Mouse (Mus musculus) heart, postnatal 25 days (tissue): ENCODE data around the gene Ppp1cb. TPM values are rescaled to one million over a fixed set of nuclear protein-coding genes. Genes with fewer than 3 reads are reported as not detected.

ENCODE experiments used
- DNase-seq: peaks from one replicate; pipeline ENCODE4 v3.0.0; 2022; ENCODE audit warnings: low spot score
- intact Hi-C: fragments of 180-260 bp; cut with DNase I; formaldehyde crosslinking; loops from one replicate; pipeline ENCODE4 v1.15.1; 2025
- total RNA-seq, 2 experiments: library from RNA; stranded (reverse); gene quantifications; 2 replicates each; pipeline ENCODE4 v1.2.3; 2021

Ppp1cb gene
- total RNA-seq, 2 experiments from 2014 or later = 437 to 474 TPM

DNA sequence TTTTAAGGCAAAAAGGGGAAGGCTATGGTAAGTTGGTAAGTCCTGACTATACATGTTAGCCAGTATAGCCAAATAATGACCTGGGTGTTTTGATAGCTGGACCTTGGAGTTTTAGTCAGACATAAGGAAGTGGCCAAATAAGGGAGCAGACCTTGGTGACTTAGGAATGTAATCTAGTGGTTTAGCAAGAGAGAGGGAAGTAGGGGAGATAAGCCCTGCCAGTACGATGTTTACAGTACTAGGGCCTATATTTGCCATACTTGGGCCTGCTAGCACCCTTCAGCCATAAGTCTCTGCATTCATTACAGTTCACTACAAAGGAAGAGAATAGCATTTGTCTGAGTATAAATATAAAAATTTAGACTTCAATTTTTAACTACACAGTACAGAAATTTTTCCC lies 106.1 kb downstream of the Ppp1cb start:
- intact Hi-C loops = no loop called here
- no peak for DNase-seq

Other genes starting within 250 kb of the Ppp1cb start
- 1 to 10 TPM; 1.5 TPM for gene Plb1, start 226.1 kb upstream of the Ppp1cb start, total RNA-seq
- gene Yes1, start 152.3 kb downstream of the Ppp1cb start, total RNA-seq = 10 to 100 TPM; 21.0 to 22.6 TPM